In the genomic region with DNA sequence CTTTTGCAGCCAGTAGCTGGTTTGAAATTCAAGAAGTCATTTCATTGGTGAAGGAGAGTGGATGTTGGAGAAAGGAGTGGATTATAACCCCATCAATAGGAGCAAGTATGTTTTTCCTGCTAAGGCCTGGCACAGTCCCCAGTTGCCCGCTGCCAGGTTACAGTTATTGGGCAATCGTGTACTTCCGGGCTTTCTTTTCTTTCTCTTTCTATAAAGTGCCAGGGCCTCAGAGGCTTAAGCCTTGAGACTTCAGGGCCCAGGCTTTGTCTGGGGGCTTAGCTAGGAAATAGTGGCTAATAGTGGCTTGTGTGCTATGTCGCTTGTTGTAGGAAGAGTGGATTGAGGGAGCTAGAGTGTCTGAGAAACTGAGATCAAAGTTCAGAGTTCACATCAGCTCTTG, we compare ENCODE assay signal across 9 mouse cellular contexts. TPM values are rescaled to one million over a fixed set of nuclear protein-coding genes. Genes with fewer than 3 reads are reported as not detected.
A peak's percentile ranks its signal among the peaks of the same experiment; 100 is the strongest.
DNase-seq lines count a peak whose midpoint lies in the region; ATAC-seq and TF ChIP-seq lines count a peak whose summit lies in the region.
"Had no signal": no experiment of that assay in that cellular context is flagged by ENCODE, and none has a peak within 500 bp of the region (broad histone marks: within the 10 kb centered on the region; RNA-seq: fewer than 3 reads in every experiment).

No protein-coding gene starts in this region.

- no peak for ATAC-seq in heart, postnatal 0 days (ENCODE audit: insufficient read depth, low read depth)
- 0 out of 2 replicates have a peak, but pooled peaks have one; percentile 0 for ATAC-seq in midbrain, embryonic 13.5 days

- TF ChIP-seq CTCF in heart, postnatal 0 days (IDR thresholded peaks at IDR 0.05; ENCODE audit: low read depth): no peak

- no peaks in the 10 kb centered on the region for H3K9me3 ChIP-seq in heart, postnatal 0 days (replicated peaks; ENCODE audit: control insufficient read depth, low read length)
- H3K9me3 ChIP-seq in midbrain, embryonic 13.5 days: no peaks in the 10 kb centered on the region
- H3K9me3 ChIP-seq: limb, embryonic 12.5 days had no signal

- no peak for DNase-seq in heart, postnatal 0 days (ENCODE audit: low spot score)
- DNase-seq in heart, adult 9 months (ENCODE audit: low spot score in 2 of 2): no peak
- DNase-seq in fat pad, adult 2 months (ENCODE audit: extremely low read depth, low read depth, low spot score): peak; percentile 81
- DNase-seq in kidney, postnatal 25 days: peak; percentile 64 to 73
- no peak for DNase-seq in layer of hippocampus, postnatal 25 days (ENCODE audit: extremely low spot score in 1 of 2, low spot score in 1 of 2)
- no peak for DNase-seq in spleen, postnatal 14 days (ENCODE audit: low spot score in 2 of 2)
- no peak for DNase-seq in embryo, embryonic 10.5 days (ENCODE audit: low spot score)

- 68% methylated on average over 4 of the region's 4 CpGs for WGBS in heart, postnatal 0 days
- WGBS in midbrain, embryonic 13.5 days: 11% methylated on average over 4 of the region's 4 CpGs

- H3K9ac ChIP-seq in heart, postnatal 0 days (replicated peaks; ENCODE audit: low read depth, low read length): no peak overlapping the region
- peak overlapping the region; percentile 94 for H3K9ac ChIP-seq in midbrain, embryonic 13.5 days (replicated peaks)
- H3K9ac ChIP-seq: limb, embryonic 12.5 days had no signal

- peak overlapping the region; percentile 60; the same call in 1 of the 2 replicates for H3K4me3 ChIP-seq in heart, postnatal 0 days (ENCODE audit: low read depth, low read length)
- H3K4me3 ChIP-seq in midbrain, embryonic 13.5 days (replicated peaks): peak overlapping the region; percentile 90
- H3K4me3 ChIP-seq: limb, embryonic 12.5 days had no signal

- peak overlapping the region; percentile 91 for H3K4me2 ChIP-seq in heart, postnatal 0 days (ENCODE audit: low read depth, low read length)
- H3K4me2 ChIP-seq in midbrain, embryonic 13.5 days (replicated peaks): peak overlapping the region; percentile 78

- H3K36me3 ChIP-seq in heart, postnatal 0 days (replicated peaks; ENCODE audit: control insufficient read depth, insufficient read depth, low read length): no peaks in the 10 kb centered on the region
- no peaks in the 10 kb centered on the region for H3K36me3 ChIP-seq in midbrain, embryonic 13.5 days
- H3K36me3 ChIP-seq: limb, embryonic 12.5 days had no signal

- peaks cover 17% of the 10 kb centered on the region; the same call in 1 of the 2 replicates for H3K4me1 ChIP-seq in heart, postnatal 0 days (ENCODE audit: control insufficient read depth, insufficient read depth)
- H3K4me1 ChIP-seq in midbrain, embryonic 13.5 days (replicated peaks): peaks cover 66% of the 10 kb centered on the region

- H3K27ac ChIP-seq in heart, postnatal 0 days (ENCODE audit: low read depth): no peak overlapping the region
- peak overlapping the region; percentile 98 for H3K27ac ChIP-seq in midbrain, embryonic 13.5 days
- H3K27ac ChIP-seq: limb, embryonic 12.5 days had no signal

- H3K27me3 ChIP-seq in heart, postnatal 0 days (ENCODE audit: control insufficient read depth, insufficient read depth, low read length): peaks cover 10% of the 10 kb centered on the region; the same call in 1 of the 2 replicates
- peaks cover 6% of the 10 kb centered on the region; the same call in 1 of the 2 replicates for H3K27me3 ChIP-seq in midbrain, embryonic 13.5 days

- TF ChIP-seq EP300 in heart, postnatal 0 days (IDR thresholded peaks at IDR 0.05; ENCODE audit: low read depth): no peak

RNA-seq across cellular contexts. Expression of a gene that starts 1.5 kb away (rescaled TPM):
- 0.76 and 2.6 TPM in 2 replicates for total RNA-seq in heart, postnatal 0 days (2014; rRNA removed; ENCODE audit: low replicate concordance)
- 2.0 and 2.2 TPM in 2 replicates for polyA plus RNA-seq in heart, postnatal 0 days (2015; fragmentation: Nextera tagmentation; extraction: Ambion mirVana)
- polyA plus RNA-seq in midbrain, embryonic 13.5 days (2015; fragmentation: Nextera tagmentation; extraction: Ambion mirVana): 53.5 and 56.3 TPM in 2 replicates
- total RNA-seq in layer of hippocampus, postnatal 25 days (2021): under 1 TPM; 0.64 to 0.92 TPM

RNA-seq across cellular contexts. Expression of a gene that starts 19.0 kb away (rescaled TPM):
- total RNA-seq in heart, postnatal 0 days (2014; rRNA removed; ENCODE audit: low replicate concordance): 0.12 and 2.3 TPM in 2 replicates
- 0.68 and 0.95 TPM in 2 replicates for polyA plus RNA-seq in heart, postnatal 0 days (2015; fragmentation: Nextera tagmentation; extraction: Ambion mirVana)
- polyA plus RNA-seq in midbrain, embryonic 13.5 days (2015; fragmentation: Nextera tagmentation; extraction: Ambion mirVana): 6.3 and 6.7 TPM in 2 replicates
- total RNA-seq in layer of hippocampus, postnatal 25 days (2021): 1 to 10 TPM; 4.2 to 4.6 TPM

Comparison
In these comparisons a context has a peak if more than half of its experiments do, and no peak if none do; other contexts are left out.
1. DNase-seq: peak in fat pad, adult 2 months (single experiment) and kidney, postnatal 25 days (2 of 2); none in heart, postnatal 0 days (single experiment), heart, adult 9 months (0 of 2), layer of hippocampus, postnatal 25 days (0 of 2), spleen, postnatal 14 days (0 of 2) and embryo, embryonic 10.5 days (single experiment).